Mouse (Mus musculus): ENCODE measurements around the gene Slc25a30.

The Slc25a30 gene

DNA sequence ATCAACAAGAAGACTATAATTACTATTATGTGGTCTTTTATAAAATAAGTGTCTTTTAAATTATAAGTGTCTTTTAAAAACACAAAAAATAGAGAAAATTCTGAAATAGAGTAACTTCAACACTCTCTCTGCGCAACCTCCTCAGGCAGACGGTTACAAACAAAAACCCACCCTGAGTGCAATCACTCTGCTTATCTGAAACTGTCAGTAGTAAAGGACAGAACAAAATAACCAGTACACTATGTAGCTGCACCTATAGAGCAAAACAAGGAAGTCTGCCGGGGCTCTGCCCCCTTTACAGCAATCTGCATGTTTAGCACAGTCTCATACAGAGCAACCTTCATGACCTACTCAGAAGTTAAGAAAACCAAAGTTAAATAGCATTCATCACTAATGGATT, 44.9 kb downstream of the Slc25a30 start:
- no peak for DNase-seq (ENCODE audit: low spot score in 2 of 2)

DNA sequence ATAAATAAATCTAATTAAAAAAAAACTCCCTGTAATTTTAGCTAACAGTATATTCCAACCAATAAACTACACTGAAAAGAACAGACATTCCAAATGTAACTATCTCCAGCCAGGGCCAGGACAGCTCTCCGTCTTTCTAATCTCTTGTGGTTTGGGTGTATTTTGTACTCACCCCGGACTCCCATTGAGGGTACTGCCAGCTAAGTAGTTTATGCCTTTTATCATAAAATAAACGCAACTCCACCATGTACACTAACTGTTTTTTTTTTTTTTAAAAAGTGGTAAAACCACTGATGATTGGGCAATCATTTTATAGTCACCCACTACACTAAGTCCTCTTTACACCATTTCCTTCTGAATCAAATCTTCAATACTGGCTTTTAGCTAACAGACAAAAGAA, 51.2 kb downstream of the Slc25a30 start:
- DNase-seq (ENCODE audit: low spot score in 2 of 2) = no peak

DNA sequence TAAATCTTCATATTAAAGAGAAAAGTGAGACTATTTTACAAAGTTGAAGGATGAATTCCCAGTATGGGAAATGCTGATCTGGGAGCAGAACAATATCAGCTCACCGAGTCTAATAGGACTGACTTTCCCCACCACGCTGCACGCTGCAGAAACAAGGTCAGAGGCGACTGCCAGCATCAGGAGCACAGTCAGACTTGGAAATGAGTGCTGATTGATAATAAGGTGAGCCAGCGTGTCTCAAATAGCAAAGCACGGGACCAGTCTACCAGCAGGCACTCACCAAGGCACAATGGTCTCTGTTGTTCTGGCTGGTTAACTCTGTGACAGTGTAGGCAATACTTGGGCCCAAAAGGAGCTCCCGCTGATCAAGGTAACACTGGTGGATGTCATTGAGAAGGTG, 54.2 kb downstream of the Slc25a30 start:
- no peak for DNase-seq (ENCODE audit: low spot score in 2 of 2)

DNA sequence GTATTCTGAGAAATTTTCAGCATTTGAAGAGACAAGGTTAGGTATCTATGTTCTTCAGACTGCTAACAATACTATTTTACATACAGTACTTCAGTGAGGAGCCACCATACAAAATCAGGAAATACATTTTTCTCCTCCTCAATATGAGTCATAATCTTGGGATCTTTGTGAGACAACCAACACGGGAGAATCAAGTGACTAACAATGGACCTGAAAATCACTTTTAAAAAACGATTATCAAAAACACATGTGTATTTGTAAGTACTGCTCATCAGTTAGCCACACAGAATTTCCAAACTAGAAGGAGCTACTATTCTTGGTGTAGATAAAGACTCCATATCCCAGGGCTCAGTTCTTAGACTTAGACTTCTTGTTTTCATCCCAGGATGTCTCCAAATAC, 55.5 kb downstream of the Slc25a30 start:
- no peak for DNase-seq (ENCODE audit: low spot score in 2 of 2)

DNA sequence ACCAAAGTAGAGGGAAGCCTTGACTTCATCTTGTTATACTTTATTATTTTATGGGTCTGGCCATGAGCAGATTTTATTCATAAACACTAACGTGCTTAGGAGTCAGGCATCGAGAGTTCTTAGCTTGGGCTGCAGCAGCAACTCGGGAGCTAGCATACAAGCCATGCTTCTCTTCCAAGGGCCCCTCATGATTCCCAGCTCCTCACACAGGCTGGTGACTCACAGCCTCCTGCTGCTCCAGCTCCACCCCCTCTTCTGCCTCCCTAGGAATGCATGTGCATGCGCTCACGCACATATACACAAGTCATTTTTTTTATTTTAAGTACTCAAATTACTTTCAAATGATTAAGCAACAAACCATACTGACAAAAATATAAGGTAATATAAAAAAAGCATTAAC, 58.7 kb downstream of the Slc25a30 start:
- DNase-seq (ENCODE audit: low spot score in 2 of 2) = no peak

DNA sequence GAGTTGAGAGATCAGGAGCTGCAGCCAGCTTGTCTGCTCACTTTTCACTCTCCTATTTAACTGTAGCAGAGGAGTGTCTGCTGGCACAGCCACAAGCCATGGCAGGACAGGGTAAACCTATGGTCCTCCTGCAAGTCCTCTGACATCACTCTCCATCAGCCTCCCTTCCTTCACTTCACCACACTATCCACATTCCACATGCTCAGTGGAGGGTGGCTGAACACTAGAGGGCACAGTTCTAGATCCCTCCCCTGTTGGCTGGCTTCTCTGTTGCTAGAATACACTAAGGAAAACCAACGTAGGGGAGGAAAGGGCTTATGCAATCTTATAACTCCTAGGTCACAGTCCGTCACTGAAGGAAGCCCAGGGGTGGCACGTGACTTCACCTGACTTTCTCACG, 59.8 kb downstream of the Slc25a30 start:
- no peak for DNase-seq (ENCODE audit: low spot score in 2 of 2)

DNA sequence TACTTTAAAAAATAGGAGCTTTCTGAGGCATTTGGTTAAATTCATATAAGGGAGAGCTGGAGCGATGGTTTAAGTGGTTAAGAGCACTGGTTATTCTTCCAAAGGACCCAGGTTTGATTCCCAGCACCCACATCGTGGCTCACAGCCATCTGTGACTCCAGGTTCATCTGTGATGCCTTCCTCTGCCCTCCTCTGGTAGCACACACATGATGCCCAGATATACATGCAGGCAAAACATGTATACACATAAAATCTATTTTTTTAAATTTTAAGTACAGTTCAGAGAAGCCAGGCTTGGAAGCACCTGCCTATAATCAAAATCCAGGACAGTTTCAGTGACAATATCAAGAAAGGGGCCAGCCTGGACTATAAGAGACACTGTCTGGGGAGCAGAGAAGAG, 64.0 kb downstream of the Slc25a30 start:
- DNase-seq (ENCODE audit: low spot score in 2 of 2) = no peak

DNA sequence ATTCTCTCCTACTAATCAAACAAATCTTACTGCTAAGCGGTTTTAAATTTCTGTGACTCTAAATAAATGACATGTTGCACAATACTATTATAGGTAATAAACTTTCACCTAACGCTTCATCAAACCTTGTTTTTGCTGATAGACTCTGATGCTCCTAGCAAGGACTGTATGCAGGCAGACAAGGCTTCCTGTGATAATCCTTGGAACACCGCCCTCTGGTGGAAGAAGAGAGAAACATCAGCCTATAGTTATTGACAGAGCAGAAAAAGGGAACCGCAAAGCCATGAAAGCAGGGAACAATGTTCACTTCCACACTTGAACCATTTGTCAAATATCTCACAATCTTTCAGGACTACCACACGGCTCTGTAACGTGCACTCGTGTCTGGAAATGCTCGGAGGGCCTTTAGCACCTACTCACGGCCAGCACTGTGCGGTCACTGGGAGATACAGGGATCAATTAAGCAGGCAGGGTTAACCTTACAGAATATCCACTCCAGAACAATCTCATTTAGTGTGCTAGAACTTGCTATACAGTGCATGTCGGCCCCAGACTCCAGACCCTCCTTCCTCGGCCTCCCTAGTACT, 64.8 kb downstream of the Slc25a30 start:
- peak in 1 of 2 experiments; percentile 32 for DNase-seq (ENCODE audit: low spot score in 2 of 2)

DNA sequence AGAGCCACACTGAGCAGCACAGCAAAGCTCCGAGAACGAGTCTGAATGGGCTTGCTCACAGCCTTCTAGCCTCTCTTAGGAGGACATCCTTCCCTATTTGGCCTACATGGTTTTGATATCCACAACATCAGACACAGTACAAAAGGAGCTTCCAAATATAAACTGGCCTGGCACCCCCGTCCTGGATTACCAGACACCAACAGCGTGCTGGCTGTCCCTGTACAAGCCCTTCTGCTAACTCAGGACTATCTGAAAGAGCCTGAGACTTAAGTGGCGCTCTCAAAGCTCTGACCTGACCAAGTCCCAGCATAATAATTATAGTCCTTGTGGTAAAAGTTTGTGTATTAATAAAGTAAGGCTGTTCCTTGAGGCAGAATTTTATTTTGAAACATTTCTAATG, 66.7 kb downstream of the Slc25a30 start:
- DNase-seq (ENCODE audit: low spot score in 2 of 2) = no peak

DNA sequence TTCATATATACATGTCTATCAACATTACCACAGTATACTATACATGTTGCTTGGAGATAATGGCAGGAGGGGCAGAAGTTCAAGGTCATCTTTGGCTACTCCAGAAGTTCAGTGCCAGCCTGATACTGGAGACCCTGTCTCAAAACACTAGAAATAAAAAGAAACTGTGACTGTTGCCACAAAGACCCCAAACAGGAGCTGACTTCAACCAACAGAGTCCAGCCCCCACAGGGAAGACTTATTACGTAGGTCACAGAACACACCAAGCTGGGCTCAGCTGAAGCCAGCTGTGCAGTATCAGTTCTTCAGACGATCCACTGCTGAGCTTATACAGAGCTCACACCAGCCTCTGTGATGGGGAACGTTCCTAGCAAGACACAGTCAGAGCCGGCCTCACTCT, 70.4 kb downstream of the Slc25a30 start:
- DNase-seq (ENCODE audit: low spot score in 2 of 2) = no peak

DNA sequence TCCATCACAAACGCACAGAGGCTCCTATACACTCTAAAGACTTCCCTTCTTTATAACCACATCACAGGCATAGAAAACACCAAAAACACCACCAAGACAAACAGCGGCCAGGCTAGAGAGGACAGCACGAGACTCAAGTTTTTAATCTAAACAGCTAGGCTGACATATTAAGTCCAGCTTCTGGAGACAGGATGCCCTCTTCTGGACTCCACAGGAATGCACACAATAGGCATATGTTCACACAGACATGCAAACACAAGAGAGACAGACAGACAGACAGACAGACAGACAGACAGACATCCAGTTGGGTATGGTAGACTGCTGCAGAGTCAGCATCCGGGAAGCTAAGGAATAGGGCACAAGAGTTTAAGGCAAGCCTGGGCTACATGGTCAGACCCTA, 73.2 kb downstream of the Slc25a30 start:
- DNase-seq (ENCODE audit: low spot score in 2 of 2) = no peak

DNA sequence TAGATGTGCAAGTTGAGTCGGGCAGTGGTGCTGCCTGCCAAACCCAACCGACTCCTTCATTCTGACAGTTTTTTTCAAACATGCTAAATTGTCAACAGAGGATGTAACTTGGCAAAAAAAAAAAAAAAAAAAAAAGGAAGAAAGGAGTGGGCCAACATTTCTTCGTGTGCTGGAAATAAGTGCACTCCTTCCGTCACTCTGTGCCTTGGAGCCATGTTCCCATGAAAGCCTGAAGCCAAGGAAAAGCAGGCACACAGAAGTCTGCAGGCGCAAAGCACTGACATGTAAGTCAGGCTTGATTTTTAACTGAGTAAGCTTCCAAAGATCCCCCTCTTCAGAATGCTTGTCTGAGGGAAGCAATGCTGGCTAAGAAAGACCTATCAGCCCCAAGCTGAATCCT, 74.2 kb downstream of the Slc25a30 start:
- no peak for DNase-seq (ENCODE audit: low spot score in 2 of 2)

DNA sequence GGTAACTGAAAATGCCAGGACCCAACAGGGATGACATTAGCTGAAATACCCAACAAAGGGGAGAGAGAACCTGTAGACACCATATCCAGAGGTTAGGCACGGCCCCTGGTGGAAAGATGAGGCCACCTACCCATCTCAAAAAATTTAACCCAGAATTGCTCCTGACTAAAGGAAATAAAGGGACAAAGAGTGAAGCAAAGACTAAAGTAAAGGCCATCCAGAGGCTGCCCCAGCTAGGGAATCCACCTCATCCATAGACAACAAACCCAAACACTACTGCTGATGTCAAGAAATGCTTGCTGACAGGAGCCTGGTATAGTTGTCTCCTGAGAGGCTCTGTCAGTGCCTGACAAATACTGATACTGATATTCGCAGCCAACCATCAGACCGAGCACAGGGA, 75.1 kb downstream of the Slc25a30 start:
- DNase-seq (ENCODE audit: low spot score in 2 of 2) = no peak
